Mouse (Mus musculus): ENCODE data around the gene Kbtbd2. TPM values are rescaled to one million over a fixed set of nuclear protein-coding genes. Genes with fewer than 3 reads are reported as not detected.

Gene Kbtbd2
- polyA plus RNA-seq (2012; ENCODE audit: insufficient read depth, insufficient read length, missing spikeins), result 35.1 and 42.6 TPM in 2 replicates

DNA sequence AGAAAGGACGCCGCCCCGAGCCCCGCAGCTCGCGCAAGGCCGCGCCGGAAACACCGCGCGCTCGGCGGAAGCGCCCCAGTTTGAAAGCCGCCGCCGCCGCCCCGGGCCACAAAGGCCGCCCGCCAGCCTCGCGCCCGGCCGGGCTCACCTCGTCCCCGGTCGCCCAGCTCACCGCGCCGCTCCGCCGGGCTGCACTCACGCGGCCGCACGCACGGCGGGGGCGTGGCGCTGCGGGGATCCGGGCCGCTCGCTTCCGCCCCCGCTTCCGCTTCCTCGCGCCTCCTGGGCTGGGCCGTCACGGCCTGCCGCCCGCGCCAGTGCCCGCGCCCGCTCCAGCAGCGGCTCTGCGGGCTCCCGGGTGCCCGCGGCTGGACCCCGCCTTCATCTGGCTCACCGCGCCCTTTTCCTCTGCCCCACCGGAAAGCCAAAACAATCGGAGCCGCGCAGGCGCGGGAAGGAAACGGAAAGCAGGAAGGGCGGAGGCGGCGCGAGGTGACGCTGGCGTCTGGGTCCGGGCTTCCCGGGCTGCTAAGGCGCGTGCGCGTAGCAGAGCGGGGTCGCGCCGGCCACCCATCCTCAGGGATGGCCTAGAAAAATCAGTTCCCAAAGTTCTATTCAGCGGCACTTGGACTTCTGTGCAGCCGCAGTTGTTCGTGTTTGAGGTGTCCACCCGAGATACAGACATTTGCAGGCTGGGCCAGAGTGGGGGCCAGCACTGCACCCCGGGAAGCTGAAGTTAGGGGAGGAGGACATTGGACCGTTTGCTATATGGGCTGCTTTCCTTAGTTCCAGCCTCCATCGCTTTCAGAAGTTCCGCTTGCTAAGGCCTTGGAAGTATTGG, at the start of gene Kbtbd2:
Kbtbd2 (minus strand) TSS at position 503 of the 841 bp plus-strand sequence.
- peak within 1 kb of the TSS; percentile 99 for H3K27ac ChIP-seq (ENCODE audit: insufficient read depth, low read depth, low read length)
- TF ChIP-seq CTCF (IDR thresholded peaks at IDR 0.05; ENCODE audit: low read depth, low read length) (no peak), POLR2A (IDR thresholded peaks at IDR 0.05; ENCODE audit: borderline replicate concordance, low read depth, low read length) (no peak)
- peaks cover 19% of the 10 kb centered on the region for H3K4me1 ChIP-seq (ENCODE audit: control insufficient read depth, insufficient read depth, low read length)
- peak within 1 kb of the TSS; percentile 78 for H3K4me3 ChIP-seq (ENCODE audit: insufficient read depth, low read length)

DNA sequence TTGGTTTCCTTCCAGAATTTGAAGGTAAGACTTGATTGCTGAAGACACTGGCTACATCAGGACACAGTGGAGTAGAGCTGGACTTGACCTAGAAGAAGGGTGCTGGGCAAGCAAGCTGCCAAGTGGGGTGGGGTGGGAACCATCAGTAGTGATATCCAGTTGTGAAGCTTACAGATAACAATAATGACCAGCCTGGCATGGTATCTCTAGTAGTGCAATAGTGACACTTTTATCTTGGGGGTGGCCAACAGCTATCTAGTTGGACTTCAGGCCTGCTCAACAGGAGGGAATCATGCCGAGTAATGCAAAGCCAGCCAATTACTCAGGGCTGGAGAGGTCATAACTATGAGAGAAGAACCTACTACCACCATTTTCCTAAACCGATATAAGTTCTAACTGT, 46.8 kb upstream of the Kbtbd2 start:
- TF ChIP-seq POLR2A (IDR thresholded peaks at IDR 0.05; ENCODE audit: borderline replicate concordance, low read depth, low read length) (no peak), CTCF (IDR thresholded peaks at IDR 0.05; ENCODE audit: low read depth, low read length) (no peak)
- H3K27ac ChIP-seq (ENCODE audit: insufficient read depth, low read depth, low read length), result no peak overlapping the region
- no peak overlapping the region for H3K4me3 ChIP-seq (ENCODE audit: insufficient read depth, low read length)
- H3K4me1 ChIP-seq (ENCODE audit: control insufficient read depth, insufficient read depth, low read length), result peaks cover 9% of the 10 kb centered on the region

DNA sequence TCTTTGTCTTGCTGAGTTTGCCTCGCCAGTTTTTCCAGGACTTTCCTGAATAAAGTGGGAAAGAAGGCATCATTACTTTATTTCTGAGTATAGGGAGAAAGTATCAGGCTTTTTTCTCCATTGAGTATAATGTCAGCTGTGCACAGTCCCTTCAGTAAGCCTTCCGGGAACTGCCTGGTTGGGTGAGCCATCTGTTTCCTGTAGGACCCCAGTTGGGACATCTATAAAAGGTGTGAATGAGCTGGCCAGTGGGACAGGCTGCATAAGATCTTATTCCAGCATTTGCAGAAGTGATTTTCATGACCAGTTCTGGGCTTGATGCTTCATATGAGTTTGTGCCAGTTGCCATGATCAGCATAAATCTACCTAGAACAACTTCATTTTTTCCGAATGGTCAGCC, 45.6 kb upstream of the Kbtbd2 start:
- H3K4me1 ChIP-seq (ENCODE audit: control insufficient read depth, insufficient read depth, low read length), result peaks cover 3% of the 10 kb centered on the region; the same call in 1 of the 2 replicates
- H3K4me3 ChIP-seq (ENCODE audit: insufficient read depth, low read length), result no peak overlapping the region
- TF ChIP-seq POLR2A (IDR thresholded peaks at IDR 0.05; ENCODE audit: borderline replicate concordance, low read depth, low read length) (no peak), CTCF (IDR thresholded peaks at IDR 0.05; ENCODE audit: low read depth, low read length) (no peak)
- no peak overlapping the region for H3K27ac ChIP-seq (ENCODE audit: insufficient read depth, low read depth, low read length)

GRCm38 (mm10) chr6:56837621-56838020, 40.0 kb upstream of the Kbtbd2 start:
- Histone ChIP-seq H3K4me1 (ENCODE audit: control insufficient read depth, insufficient read depth, low read length) (peaks cover 2% of the 10 kb centered on the region; the same call in 1 of the 2 replicates), H3K27ac (ENCODE audit: insufficient read depth, low read depth, low read length) (no peak overlapping the region), H3K4me3 (ENCODE audit: insufficient read depth, low read length) (no peak overlapping the region)
- TF ChIP-seq CTCF (IDR thresholded peaks at IDR 0.05; ENCODE audit: low read depth, low read length) (no peak), POLR2A (IDR thresholded peaks at IDR 0.05; ENCODE audit: borderline replicate concordance, low read depth, low read length) (no peak)

GRCm38 (mm10) chr6:56837166-56837565, 39.6 kb upstream of the Kbtbd2 start:
- H3K4me3 ChIP-seq (ENCODE audit: insufficient read depth, low read length), result no peak overlapping the region
- H3K27ac ChIP-seq (ENCODE audit: insufficient read depth, low read depth, low read length), result no peak overlapping the region
- TF ChIP-seq CTCF (IDR thresholded peaks at IDR 0.05; ENCODE audit: low read depth, low read length), result no peak
- no peak for TF ChIP-seq POLR2A (IDR thresholded peaks at IDR 0.05; ENCODE audit: borderline replicate concordance, low read depth, low read length)
- peaks cover 2% of the 10 kb centered on the region; the same call in 1 of the 2 replicates for H3K4me1 ChIP-seq (ENCODE audit: control insufficient read depth, insufficient read depth, low read length)

- Histone ChIP-seq H3K27ac (ENCODE audit: insufficient read depth, low read depth, low read length) (no peak overlapping the region), H3K4me1 (ENCODE audit: control insufficient read depth, insufficient read depth, low read length) (peaks cover 2% of the 10 kb centered on the region; the same call in 1 of the 2 replicates), H3K4me3 (ENCODE audit: insufficient read depth, low read length) (no peak overlapping the region)
- no peak for TF ChIP-seq CTCF (IDR thresholded peaks at IDR 0.05; ENCODE audit: low read depth, low read length)
- no peak for TF ChIP-seq POLR2A (IDR thresholded peaks at IDR 0.05; ENCODE audit: borderline replicate concordance, low read depth, low read length)
Measured at GRCm38 (mm10) chr6:56835532-56835931, 37.9 kb upstream of the Kbtbd2 start.

DNA sequence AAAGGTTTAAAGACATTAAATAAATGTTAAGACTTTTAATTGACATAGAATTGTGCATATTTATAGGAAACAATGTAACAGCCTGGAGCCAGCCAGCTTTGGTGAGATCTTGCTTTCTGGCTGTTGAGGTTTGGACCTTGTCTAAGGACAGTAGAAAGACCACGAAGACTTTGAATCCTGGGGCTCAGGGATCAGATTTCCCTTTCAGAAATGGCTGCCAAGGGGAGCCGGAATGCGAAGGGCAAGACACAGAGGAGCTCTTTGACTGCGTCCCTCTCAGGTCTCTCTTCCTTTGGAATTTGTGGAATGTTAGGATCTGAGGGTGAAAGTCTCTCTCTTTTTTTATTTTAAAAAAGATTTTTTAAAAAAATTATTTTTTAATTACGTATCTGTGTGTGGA, 37.2 kb upstream of the Kbtbd2 start:
- no peak for TF ChIP-seq POLR2A (IDR thresholded peaks at IDR 0.05; ENCODE audit: borderline replicate concordance, low read depth, low read length)
- TF ChIP-seq CTCF (IDR thresholded peaks at IDR 0.05; ENCODE audit: low read depth, low read length), result no peak
- Histone ChIP-seq H3K4me1 (ENCODE audit: control insufficient read depth, insufficient read depth, low read length) (peaks cover 2% of the 10 kb centered on the region; the same call in 1 of the 2 replicates), H3K4me3 (ENCODE audit: insufficient read depth, low read length) (no peak overlapping the region), H3K27ac (ENCODE audit: insufficient read depth, low read depth, low read length) (no peak overlapping the region)

- no peak for TF ChIP-seq POLR2A (IDR thresholded peaks at IDR 0.05; ENCODE audit: borderline replicate concordance, low read depth, low read length)
- TF ChIP-seq CTCF (IDR thresholded peaks at IDR 0.05; ENCODE audit: low read depth, low read length), result no peak
- Histone ChIP-seq H3K4me1 (ENCODE audit: control insufficient read depth, insufficient read depth, low read length) (peaks cover 4% of the 10 kb centered on the region; the same call in 1 of the 2 replicates), H3K27ac (ENCODE audit: insufficient read depth, low read depth, low read length) (no peak overlapping the region), H3K4me3 (ENCODE audit: insufficient read depth, low read length) (peak overlapping the region; percentile 32; the same call in 1 of the 2 replicates)
Measured at GRCm38 (mm10) chr6:56832830-56833229, 35.2 kb upstream of the Kbtbd2 start.

- Histone ChIP-seq H3K4me1 (ENCODE audit: control insufficient read depth, insufficient read depth, low read length) (peaks cover 4% of the 10 kb centered on the region; the same call in 1 of the 2 replicates), H3K27ac (ENCODE audit: insufficient read depth, low read depth, low read length) (0 out of 2 replicates have a peak overlapping the region, but pooled peaks have one; percentile 36), H3K4me3 (ENCODE audit: insufficient read depth, low read length) (peak overlapping the region; percentile 89)
- no peak for TF ChIP-seq POLR2A (IDR thresholded peaks at IDR 0.05; ENCODE audit: borderline replicate concordance, low read depth, low read length)
- TF ChIP-seq CTCF (IDR thresholded peaks at IDR 0.05; ENCODE audit: low read depth, low read length), result no peak
Measured at GRCm38 (mm10) chr6:56832407-56832796, 34.8 kb upstream of the Kbtbd2 start.
